Mouse (Mus musculus): Measurements from ENCODE around the gene Hist1h2bf. TPM values are rescaled to one million over a fixed set of nuclear protein-coding genes. Genes with fewer than 3 reads are reported as not detected.

Gene Hist1h2bf
- polyA plus RNA-seq, 1 experiment: 23.2 TPM

- Histone ChIP-seq H3K4me1 (ENCODE audit: control insufficient read depth, insufficient read depth, low read length) (no peaks in the 10 kb centered on the region), H3K27me3 (ENCODE audit: control insufficient read depth, insufficient read depth, low read length, poor library complexity, severe bottlenecking) (no peaks in the 10 kb centered on the region), H3K4me3 (ENCODE audit: low read depth, low read length) (no peak overlapping the region), H3K27ac (ENCODE audit: insufficient read depth, low read length) (peak overlapping the region; percentile 82; the same call in 1 of the 2 replicates), H3K9me3 (replicated peaks; ENCODE audit: control insufficient read depth, insufficient read depth, low read length, poor library complexity, severe bottlenecking) (no peaks in the 10 kb centered on the region), H3K36me3 (ENCODE audit: control insufficient read depth, insufficient read depth, low read length, poor library complexity, severe bottlenecking) (no peaks in the 10 kb centered on the region), H3K9ac (ENCODE audit: low read depth, poor library complexity, severe bottlenecking) (peak overlapping the region; percentile 91)
- TF ChIP-seq CTCF (IDR thresholded peaks at IDR 0.05; ENCODE audit: low read depth, low read length): no peak
Observed at GRCm38 (mm10) chr13:23556906-23557305, 17.1 kb downstream of the Hist1h2bf start.

- H3K27ac ChIP-seq (ENCODE audit: insufficient read depth, low read length): peak overlapping the region; percentile 94
- H3K9ac ChIP-seq (ENCODE audit: low read depth, poor library complexity, severe bottlenecking): peak overlapping the region; percentile 91
- no peaks in the 10 kb centered on the region for H3K27me3 ChIP-seq (ENCODE audit: control insufficient read depth, insufficient read depth, low read length, poor library complexity, severe bottlenecking)
- TF ChIP-seq CTCF (IDR thresholded peaks at IDR 0.05; ENCODE audit: low read depth, low read length) (no peak), POLR2A (IDR thresholded peaks at IDR 0.05; ENCODE audit: insufficient read depth, low read length) (peak; percentile 92)
- H3K9me3 ChIP-seq (replicated peaks; ENCODE audit: control insufficient read depth, insufficient read depth, low read length, poor library complexity, severe bottlenecking): no peaks in the 10 kb centered on the region
- no peaks in the 10 kb centered on the region for H3K36me3 ChIP-seq (ENCODE audit: control insufficient read depth, insufficient read depth, low read length, poor library complexity, severe bottlenecking)
- H3K4me3 ChIP-seq (ENCODE audit: low read depth, low read length): peak overlapping the region; percentile 68
- no peaks in the 10 kb centered on the region for H3K4me1 ChIP-seq (ENCODE audit: control insufficient read depth, insufficient read depth, low read length)
Observed at GRCm38 (mm10) chr13:23555839-23556416, 18.1 kb downstream of the Hist1h2bf start.

- Histone ChIP-seq H3K4me1 (ENCODE audit: control insufficient read depth, insufficient read depth, low read length) (no peaks in the 10 kb centered on the region), H3K36me3 (ENCODE audit: control insufficient read depth, insufficient read depth, low read length, poor library complexity, severe bottlenecking) (no peaks in the 10 kb centered on the region), H3K27me3 (ENCODE audit: control insufficient read depth, insufficient read depth, low read length, poor library complexity, severe bottlenecking) (no peaks in the 10 kb centered on the region), H3K9ac (ENCODE audit: low read depth, poor library complexity, severe bottlenecking) (peak overlapping the region; percentile 95), H3K4me3 (ENCODE audit: low read depth, low read length) (peak overlapping the region; percentile 68), H3K27ac (ENCODE audit: insufficient read depth, low read length) (peak overlapping the region; percentile 90), H3K9me3 (replicated peaks; ENCODE audit: control insufficient read depth, insufficient read depth, low read length, poor library complexity, severe bottlenecking) (no peaks in the 10 kb centered on the region)
- TF ChIP-seq CTCF (IDR thresholded peaks at IDR 0.05; ENCODE audit: low read depth, low read length): no peak
- peak; percentile 99 for TF ChIP-seq POLR2A (IDR thresholded peaks at IDR 0.05; ENCODE audit: insufficient read depth, low read length)
Observed at GRCm38 (mm10) chr13:23554925-23555838, 18.8 kb downstream of the Hist1h2bf start.

- H3K9me3 ChIP-seq (replicated peaks; ENCODE audit: control insufficient read depth, insufficient read depth, low read length, poor library complexity, severe bottlenecking): no peaks in the 10 kb centered on the region
- no peak for TF ChIP-seq CTCF (IDR thresholded peaks at IDR 0.05; ENCODE audit: low read depth, low read length)
- no peak for TF ChIP-seq POLR2A (IDR thresholded peaks at IDR 0.05; ENCODE audit: insufficient read depth, low read length)
- no peak for TF ChIP-seq EP300 (IDR thresholded peaks at IDR 0.05; ENCODE audit: insufficient read depth, low read depth, low read length)
- no peaks in the 10 kb centered on the region for H3K27me3 ChIP-seq (ENCODE audit: control insufficient read depth, insufficient read depth, low read length, poor library complexity, severe bottlenecking)
- no peaks in the 10 kb centered on the region for H3K36me3 ChIP-seq (ENCODE audit: control insufficient read depth, insufficient read depth, low read length, poor library complexity, severe bottlenecking)
- no peaks in the 10 kb centered on the region for H3K4me1 ChIP-seq (ENCODE audit: control insufficient read depth, insufficient read depth, low read length)
- H3K9ac ChIP-seq (ENCODE audit: low read depth, poor library complexity, severe bottlenecking): peak overlapping the region; percentile 95
- peak overlapping the region; percentile 63 for H3K27ac ChIP-seq (ENCODE audit: insufficient read depth, low read length)
- H3K4me3 ChIP-seq (ENCODE audit: low read depth, low read length): peak overlapping the region; percentile 34; the same call in 1 of the 2 replicates
Observed at GRCm38 (mm10) chr13:23554393-23554792, 19.6 kb downstream of the Hist1h2bf start.

GRCm38 (mm10) chr13:23552962-23553361, 21.0 kb downstream of the Hist1h2bf start, which contains the start of gene Hist1h1d:
TSS of gene Hist1h1d (plus strand) at chr13:23553262.
- H3K36me3 ChIP-seq (ENCODE audit: control insufficient read depth, insufficient read depth, low read length, poor library complexity, severe bottlenecking): no peaks in the 10 kb centered on the region
- TF ChIP-seq CTCF (IDR thresholded peaks at IDR 0.05; ENCODE audit: low read depth, low read length) (no peak), POLR2A (IDR thresholded peaks at IDR 0.05; ENCODE audit: insufficient read depth, low read length) (no peak), EP300 (IDR thresholded peaks at IDR 0.05; ENCODE audit: insufficient read depth, low read depth, low read length) (no peak)
- no peaks in the 10 kb centered on the region for H3K27me3 ChIP-seq (ENCODE audit: control insufficient read depth, insufficient read depth, low read length, poor library complexity, severe bottlenecking)
- H3K27ac ChIP-seq (ENCODE audit: insufficient read depth, low read length): peak within 1 kb of the TSS; percentile 86
- no peak within 1 kb of the TSS for H3K4me3 ChIP-seq (ENCODE audit: low read depth, low read length)
- H3K9me3 ChIP-seq (replicated peaks; ENCODE audit: control insufficient read depth, insufficient read depth, low read length, poor library complexity, severe bottlenecking): no peaks in the 10 kb centered on the region
- H3K4me1 ChIP-seq (ENCODE audit: control insufficient read depth, insufficient read depth, low read length): no peaks in the 10 kb centered on the region
- H3K9ac ChIP-seq (ENCODE audit: low read depth, poor library complexity, severe bottlenecking): peak within 1 kb of the TSS; percentile 95
